Mouse (Mus musculus) right cerebral cortex, postnatal 36 days (tissue): ENCODE measurements around the gene Cfdp1.

ENCODE experiments used
- DNase-seq, 2 experiments: peaks; one replicate each; pipeline ENCODE4 v3.0.0; 2022; ENCODE audit warnings: low spot score in 2 of 2, mixed read lengths in 1 of 2

Gene Cfdp1

DNA sequence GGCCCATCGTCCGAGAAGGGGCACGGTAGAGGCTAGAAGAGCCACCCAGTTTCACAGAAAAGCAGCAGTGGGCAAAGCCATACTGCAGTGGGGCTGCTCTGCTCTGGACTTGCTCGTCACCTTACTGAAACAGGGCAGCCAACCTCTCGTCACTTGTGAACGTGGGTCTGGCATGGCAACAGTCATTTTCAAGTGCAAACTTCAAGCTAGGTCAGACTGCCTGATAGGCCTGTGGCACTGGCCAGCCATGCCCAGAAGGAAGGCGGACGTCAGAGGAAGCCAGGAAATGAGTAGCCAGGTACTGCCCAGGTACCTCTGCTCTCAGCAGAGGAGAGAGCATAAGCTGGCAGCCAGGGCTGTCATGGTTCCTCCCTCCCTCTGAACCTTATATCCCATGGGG lies 113.1 kb downstream of the Cfdp1 start:
- DNase-seq: no peak

DNA sequence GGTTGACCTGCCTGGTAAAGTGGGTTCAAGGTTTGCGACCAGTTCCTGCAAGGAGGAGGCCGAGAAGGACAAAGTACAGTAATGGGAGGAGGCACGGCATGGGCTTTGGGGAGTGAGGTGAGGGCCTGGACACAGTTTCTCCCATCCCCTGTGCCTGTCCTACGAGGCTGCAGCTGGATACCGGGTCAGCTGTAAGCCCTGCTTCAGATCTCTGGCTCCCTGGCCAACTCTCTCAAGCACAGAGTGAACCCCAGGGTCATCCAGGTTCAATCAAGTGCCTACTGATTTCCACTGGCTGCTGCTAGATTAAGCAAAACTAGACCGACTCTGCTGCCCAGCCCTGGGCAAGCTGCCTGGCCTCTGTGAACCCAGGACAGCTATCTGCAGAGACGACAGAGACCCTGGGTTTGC lies 113.8 kb downstream of the Cfdp1 start:
- no peak for DNase-seq

DNA sequence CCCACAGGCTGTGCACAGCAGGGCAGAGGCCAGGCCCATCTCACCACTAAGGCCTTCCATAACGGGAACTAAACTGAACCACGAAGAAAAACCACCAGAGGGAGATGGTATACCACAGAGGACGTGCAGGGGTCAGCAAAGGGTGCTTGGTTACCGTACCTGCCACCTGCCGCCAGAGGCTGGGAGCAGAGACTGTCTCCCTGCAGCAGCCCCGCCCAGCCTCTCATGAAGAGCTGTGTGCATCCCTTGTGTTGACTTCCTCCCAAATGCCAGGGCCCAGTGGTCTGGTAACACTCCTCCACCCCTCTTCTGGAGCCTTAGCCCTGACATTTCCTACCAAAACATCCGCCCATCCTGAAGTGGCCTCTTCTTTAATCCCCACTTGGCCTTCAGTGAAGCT lies 114.5 kb downstream of the Cfdp1 start:
- DNase-seq: no peak

DNA sequence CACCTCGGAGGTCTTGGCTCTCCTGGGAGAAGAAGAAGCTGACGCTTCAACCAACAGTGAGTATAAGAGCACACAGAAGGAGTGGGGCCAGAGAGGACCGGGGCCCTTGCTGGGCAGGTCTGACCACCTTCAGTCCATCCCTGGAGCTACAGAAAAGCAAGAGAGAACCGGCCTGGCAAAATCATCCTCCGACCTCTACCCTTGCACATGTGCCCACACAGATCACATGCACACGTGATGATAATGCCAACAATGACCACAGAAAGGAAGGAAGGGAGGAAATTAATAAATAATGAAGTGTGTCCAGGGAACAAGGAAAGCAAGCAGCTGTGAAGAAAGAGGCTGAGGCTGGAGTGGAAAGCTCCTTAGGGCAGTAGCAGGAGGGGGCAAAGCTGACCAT lies 115.2 kb downstream of the Cfdp1 start:
- no peak for DNase-seq

DNA sequence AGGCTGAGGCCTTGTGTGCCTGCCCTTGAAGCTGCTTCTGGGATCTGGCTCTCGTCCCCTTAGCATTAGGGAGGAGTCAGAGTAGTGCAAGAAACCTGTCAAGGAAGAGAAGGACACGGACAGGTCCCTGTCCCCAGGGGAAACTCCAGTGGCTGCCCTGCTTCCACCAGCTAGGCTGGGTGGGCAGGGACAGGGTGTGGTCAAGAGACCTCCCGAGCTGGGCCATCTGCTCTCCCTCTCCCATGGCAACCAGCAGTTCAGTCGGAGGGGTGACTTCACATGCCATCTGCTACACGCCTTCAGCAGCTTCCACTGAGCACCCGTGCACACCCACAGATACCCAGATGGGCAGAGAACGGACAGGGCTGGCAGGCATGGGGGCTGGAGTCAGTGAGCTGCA lies 117.8 kb downstream of the Cfdp1 start:
- peak; percentile 60 to 64 for DNase-seq

DNA sequence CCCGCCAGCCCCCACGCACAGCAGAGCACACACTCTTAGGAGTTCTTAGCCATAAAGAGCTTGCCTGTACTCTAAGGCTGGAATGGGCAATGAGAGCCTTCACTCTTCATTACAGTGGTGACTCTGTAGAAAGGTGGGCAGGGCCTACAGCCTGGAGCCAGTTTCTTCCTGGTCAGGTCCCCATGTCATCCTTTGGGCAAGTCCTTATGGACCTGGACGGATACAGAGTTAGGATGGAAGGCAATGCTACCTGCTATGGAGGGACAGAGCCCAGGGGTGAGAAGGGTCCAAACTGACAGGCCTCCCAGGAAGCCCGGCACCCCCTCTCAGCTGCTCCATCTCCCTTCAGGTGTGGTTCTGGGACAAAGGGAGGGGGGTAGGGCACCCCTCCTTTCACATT lies 118.3 kb downstream of the Cfdp1 start:
- no peak for DNase-seq

DNA sequence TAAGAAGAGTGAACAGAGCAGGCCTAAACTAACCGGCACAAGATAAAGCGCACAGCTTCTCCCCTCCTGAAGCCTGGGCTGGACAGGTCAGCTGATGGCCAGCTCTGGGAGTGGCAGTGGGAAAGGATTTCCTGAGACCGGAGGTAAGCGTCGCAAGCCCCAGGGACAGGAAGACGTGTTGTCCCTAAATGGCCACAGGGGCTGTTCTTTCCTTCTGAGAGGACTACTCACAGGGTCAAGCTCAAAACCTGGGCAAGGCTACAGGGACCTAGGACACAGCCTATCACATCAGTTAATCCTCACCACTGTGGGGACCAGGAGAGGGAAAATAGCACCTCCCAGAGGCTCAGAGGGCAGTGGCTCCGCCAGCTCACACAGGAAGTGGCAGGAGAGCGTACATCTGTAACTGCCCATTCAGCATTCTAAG lies 118.7 kb downstream of the Cfdp1 start:
- no peak for DNase-seq

DNA sequence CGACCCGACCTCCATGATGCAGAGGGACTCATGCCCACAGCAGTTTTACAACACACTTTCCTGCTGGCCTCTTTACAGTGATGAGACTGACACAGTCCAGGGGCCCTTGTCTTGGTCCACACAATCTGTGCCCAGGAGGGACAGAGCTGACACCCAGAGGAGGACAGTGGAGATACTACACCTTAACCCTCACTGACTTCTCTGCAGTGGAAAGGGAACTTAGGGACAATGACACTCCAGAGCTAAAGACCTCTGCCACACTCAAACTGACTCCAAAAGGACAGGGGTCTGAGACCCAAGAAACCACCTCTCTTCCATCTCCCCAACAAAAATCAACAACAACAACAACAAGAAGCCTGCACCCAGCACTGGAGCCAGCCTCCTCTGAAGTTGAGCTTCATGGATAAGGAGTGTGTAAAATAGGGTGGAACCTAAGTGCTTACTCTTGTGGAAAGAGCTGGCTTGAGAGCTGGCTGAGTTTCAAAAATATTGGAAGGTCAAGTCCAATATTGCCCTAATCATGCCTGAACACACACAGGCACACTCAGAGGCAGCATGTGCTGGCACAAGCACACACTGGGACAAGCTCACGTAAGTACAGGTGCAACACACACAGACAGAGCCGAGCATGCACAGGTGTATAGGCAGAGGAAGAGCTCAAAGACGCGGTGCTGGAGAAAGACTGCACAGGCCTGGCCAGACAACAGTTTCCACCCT lies 119.7 kb downstream of the Cfdp1 start:
- no peak for DNase-seq

DNA sequence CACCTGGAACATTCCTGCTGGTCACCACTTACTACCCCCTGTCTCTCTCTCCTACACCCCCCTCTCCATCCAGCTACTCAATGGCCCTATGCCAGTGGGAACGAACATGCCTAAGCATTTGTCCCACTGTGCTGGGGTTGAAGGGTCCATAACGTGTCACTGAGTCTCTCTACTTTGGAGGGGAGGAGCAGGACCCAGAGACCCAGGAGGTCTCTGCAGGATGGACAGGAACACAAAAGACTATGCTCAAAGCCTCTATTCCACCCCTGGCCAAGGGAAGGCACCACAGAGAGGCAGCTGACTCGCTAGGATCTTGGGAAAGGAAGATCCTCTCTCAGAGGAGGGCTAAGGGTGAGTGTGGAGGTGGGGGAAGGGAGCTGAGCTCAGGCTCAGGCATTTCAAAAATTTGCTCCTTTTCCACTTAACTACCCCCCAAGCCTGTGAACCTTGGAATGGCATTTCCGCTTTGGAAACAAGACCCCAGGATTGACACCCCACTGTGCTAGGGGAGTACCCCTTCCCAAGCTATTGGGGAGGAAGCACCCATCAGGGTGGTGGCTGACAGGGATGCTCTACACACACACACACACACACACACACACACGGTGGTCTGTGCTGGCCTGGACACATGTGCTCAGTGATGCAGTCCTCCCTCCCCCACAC lies 120.4 kb downstream of the Cfdp1 start:
- DNase-seq: no peak

DNA sequence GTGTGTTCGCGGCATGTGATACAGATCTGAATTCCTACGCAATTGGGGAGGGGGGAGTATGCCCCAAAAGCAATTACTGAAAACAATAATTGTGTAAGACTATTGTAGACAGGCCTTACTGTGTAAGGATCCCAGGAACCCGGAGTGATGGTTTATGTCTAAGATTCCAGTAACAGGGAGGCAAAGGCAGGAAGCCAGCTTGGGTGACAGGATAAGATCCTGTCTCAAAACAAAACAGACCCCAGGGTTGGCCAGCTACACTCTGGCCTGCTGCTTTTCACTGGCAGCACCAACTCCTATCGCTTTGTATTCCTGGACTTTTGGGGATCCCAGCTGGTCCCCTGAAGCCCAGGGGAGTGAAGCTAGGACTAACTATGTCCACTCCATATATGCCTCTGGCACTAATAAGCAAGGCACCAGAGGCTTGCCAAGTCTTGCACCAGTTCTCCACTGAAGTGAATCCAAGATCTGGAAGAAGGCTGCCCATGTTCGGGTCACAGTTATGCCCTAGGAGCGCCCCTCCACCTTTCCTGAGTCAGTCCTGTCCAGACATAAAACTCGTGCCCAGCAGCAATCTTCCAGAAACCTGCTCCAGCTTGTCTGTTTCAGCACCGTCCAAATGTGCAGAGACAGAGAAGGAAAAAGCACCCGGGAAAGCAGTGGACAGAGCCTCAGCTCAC lies 121.5 kb downstream of the Cfdp1 start:
- no peak for DNase-seq

DNA sequence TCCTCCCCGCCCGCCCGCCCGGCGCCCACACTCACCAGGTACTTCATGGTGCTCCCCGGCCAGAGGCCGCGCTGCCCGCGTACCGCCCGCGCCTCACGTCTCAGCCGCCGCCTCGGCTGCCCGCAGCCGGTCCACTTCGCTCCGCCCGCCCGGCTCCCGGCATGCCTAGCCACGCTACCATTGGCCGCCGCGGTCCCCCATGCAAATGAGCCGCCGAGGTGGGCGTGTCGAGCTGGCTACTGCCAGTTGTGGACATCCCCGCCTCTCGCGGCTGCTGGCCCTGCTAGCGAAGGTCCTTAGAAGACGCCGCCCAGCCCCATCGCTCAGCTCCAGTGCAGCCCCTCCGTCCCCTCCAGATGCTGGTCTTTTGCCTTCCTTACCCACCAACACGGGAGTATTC lies 122.1 kb downstream of the Cfdp1 start:
- peak; percentile 93 to 94 for DNase-seq

DNA sequence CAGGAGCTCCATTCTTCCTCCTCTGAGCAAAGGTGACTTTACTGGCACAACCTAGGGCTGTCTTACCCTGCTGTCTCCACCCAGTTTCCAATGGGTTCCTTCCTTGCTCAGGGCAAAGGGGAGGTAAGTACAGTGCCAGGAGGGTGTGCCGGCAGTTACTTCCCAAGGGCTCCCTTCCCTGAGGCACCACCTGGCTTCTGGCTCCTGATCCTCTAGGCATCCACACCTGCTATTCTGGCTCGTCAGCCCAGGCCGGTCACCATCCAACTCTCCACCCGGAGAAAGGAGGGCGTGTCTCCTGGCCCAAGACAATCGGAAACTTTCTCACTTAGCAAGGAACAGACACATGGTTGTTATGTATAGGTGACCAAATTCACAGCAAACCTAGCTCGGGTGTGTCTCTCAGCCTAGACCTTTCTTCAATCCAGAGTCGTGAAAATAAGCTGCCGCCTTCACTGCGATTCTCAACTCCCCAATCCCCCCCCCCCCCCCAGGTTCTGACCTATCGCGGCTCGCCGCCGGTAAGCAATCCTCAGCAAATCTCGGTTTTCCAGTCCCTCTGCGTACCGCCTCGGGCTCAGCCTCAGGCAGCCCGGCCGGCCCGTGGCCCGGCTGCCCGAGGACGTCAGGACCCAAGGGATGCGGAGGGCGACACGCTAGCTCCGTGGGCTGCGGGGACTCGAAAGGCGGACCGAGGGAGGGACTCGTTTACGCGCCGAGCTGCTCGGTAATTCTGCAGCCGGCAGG lies 122.7 kb downstream of the Cfdp1 start:
- DNase-seq: no peak

DNA sequence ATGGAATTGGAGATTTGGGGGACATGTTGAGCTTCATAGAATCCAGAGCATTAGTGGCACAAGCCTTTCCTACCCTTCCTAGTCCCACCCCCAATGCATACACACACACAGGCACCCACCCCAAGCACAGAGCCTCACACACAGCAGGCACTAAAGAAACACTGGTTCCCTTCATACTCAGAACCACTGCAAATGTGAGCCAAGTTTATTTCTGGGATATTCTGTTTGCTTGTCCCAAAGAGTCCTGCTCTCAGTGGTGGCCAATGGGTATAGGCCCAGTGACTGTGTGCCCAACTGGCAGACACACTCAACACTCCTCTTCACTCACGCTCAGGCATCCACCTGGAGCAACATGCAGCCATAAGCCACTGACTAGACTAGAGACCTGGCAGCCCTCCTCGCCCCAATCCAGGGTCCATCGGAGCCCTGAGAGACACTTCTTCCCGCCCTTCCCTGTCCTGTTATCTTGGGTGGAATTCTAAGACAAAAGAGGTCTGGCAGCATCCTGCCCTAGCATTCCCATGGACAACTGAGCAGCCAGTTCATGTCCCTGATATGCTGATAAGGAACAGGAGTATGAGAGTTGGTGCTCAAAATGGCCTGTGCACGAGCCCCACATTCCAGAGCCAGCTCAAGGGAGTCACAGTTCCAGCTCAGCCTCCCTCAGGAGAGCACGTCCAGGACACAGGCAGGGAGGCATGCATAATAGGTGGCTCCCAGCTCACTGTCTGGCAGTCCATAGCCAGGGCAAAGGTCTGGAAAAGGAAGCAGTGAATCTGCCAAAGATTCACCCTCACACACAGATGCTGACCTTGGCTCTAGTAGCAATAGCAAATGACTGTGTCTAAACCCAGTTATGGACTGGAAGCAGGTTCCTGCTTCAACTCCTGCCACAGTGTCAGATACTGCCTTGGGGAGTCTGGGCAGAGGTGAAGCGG lies 124.6 kb downstream of the Cfdp1 start:
- no peak for DNase-seq

DNA sequence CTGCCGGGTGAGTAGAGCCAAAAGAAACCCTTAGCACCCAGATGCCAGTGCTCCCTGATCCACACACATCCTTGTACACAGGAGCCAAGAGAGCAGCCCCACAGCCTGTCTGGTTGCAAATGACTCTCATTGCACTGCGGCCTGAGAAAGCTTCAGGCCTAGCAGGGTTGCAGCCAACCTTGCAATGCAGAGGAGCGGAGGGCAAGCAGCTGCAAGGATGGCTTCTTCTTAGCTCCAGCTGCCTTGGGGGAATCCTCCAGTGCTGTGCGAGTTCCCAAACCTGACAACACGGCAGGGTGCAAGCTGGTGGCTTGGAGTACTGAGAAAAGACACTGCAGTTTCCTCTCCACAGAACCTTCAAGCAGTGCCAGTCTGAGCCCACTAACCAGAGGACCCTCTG lies 125.6 kb downstream of the Cfdp1 start:
- DNase-seq: no peak

DNA sequence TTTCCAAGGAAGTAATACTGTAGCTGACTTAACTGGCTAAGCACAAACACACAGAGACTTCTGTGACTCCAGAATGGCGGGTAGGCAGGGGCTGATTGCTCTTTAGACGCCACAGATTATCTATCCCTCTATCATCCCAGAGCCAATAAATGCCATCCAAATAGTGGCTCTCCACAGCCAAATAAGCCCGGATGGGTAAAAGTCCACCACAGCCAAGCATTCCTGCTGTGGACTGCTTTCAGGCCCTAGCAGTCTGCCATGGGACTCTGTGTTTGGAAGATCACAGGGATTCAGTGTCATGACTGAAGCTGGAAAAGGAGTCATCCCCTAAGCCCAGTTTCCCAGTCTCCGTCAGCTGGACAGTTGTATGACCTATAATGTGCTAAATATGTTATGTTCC lies 126.5 kb downstream of the Cfdp1 start:
- DNase-seq: no peak

DNA sequence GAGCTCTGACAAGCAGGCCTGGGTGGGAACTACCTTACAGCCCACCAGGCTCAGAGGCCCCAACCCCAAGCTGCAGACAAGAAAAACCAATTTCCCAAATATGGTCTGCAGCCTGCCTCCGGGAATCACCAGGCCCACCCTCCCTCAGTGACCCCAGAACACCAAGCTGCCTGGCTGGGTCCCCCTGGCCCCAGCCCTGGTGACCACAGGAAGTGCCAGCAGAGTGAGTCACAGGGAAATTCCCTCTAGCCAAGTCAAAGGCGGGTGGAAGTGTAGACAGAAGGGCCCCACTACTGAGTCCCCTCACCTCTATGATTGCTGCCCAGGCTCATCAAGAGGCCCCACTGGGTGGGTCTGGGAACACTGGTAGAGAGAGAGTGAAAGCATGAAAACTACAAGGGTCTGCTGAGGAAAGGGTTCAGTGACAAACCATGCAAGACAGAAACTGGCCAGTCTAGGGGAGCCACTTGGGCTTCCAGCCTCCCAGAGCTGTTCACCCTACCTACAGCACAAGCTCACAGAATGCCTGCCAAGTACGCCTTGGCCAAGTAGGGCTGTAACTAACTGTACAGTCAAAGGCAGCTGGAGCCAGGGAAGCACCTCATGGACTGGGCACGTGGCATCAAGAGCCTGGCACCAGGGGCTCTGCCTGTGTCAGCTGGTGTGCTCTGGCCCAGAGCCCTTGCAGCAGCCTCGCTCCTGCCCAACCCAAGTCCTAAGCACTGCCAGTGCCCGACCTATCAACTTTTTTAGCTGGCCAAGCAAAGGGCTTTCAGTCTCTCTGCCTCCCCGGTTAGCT lies 127.8 kb downstream of the Cfdp1 start:
- DNase-seq: peak; percentile 73 to 76

DNA sequence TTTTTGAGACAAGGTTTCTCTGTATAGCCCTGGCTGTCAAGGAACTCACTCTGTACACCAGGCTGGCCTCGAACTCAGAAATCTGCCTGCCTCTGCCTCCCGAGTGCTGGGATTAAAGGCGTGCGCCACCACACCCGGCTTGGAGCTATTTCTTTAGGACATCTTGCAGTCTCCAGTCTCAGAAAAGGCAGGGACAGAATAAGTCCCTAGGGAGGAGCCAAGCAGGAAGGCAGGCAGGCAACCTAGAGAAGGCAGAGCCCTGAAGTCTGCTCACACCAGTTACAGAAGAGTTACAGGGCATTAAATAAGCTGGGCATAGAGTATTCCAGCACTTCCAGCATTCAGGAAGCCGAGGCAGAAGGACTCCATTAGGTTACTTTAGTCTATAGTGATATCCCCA lies 128.8 kb downstream of the Cfdp1 start:
- no peak for DNase-seq

DNA sequence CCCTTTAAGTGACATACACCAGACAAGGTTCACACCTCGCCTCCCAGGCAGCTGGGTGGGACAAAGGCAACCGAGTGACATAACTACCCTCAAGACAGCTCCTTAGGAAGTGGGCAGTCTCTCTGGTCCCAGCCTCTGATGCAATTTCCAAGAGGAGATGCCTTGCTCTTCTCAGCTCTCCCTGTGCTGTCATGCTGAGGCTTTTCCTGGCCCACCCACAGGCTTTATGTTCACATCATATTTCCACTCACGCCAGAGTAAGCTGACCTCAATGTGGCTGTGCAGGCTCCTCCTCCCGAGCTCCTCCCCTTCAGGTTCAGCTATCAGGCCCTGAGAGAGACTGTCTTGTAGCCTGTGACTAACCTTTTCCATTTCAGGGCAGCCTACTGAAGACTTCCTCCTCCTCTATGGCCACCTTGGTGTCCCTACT lies 134.0 kb downstream of the Cfdp1 start:
- no peak for DNase-seq

DNA sequence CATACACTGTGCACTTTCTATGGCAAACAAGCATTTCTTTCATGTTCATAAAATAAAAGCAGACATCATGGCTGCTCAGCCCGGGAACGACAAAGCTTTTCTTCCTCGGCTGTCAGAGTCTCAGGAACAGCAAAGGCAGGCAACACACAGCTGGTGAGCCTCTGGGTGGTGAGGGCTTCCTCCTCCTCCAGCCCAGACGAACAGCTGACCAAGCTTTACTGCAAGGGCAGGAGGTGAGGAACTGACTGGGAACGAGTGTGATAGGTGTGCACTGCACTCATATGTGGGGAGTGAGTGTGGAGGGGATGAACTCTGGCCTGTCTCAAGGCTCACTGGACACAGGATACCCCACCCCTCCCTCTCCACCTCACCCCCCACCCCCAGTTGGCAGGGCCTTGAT lies 135.2 kb downstream of the Cfdp1 start:
- DNase-seq: no peak
